Mouse (Mus musculus): ENCODE results near the gene Uhrf2.
A peak's percentile ranks its signal among the peaks of the same experiment; 100 is the strongest.

DNA sequence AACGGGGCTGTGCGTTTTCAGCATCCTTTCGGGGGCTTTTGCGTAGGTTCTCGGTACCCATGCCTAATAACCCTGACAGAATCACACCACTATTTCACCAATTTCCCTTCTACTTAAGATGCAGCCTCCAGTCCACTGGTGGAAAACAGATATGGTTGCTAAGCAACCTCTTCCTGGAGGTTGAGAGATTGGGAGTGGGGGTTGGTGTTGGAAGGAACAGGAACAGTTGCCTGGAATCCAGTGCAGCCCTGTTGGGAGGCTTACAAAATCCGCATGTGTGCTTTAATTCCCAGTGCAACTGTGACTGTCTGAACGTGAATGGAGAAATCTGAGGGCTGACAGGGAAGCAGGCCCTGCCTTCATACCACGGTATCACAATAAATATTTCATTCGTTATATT, 87.5 kb downstream of the Uhrf2 start:
- TF ChIP-seq CTCF (IDR thresholded peaks at IDR 0.05) (no peak), POLR2A (IDR thresholded peaks at IDR 0.05; ENCODE audit: insufficient read depth, low read depth, low read length) (no peak), EP300 (IDR thresholded peaks at IDR 0.05; ENCODE audit: insufficient read depth, low read depth, low read length) (0 out of 2 replicates have a peak, but pooled peaks have one; percentile 31)
